Mouse (Mus musculus) G1E (cell line): Measurements from ENCODE around the gene Snx7.

Experiments
- CTCF ChIP-seq: IDR thresholded peaks from 2 replicates; pipeline ENCODE4 v1.5.1; 2012; ENCODE audit warnings: low read depth, low read length, inconsistent platforms, mixed read lengths
- GATA1 ChIP-seq: IDR thresholded peaks from 2 replicates; pipeline ENCODE4 v1.6.1; 2012; ENCODE audit warnings: borderline replicate concordance, low read length, inconsistent platforms, mixed read lengths
- GATA2 ChIP-seq: IDR thresholded peaks from 2 replicates; pipeline ENCODE4 v1.6.1; 2012; ENCODE audit warnings: low read depth, low read length, inconsistent platforms, borderline replicate concordance
- POLR2AphosphoS5 ChIP-seq: IDR thresholded peaks from 2 replicates; pipeline ENCODE4 v1.6.1; 2012; ENCODE audit warnings: low read depth, low read length, inconsistent platforms; ENCODE audit not compliant: insufficient replicate concordance
- TAL1 ChIP-seq: conservative IDR thresholded peaks from 2 replicates; pipeline ENCODE4 v1.6.1; 2012; ENCODE audit warnings: low read depth, low read length, inconsistent platforms, mixed read lengths

- TF ChIP-seq CTCF: no peak
- no peak for TF ChIP-seq GATA1
- TF ChIP-seq POLR2AphosphoS5: no peak
- no peak for TF ChIP-seq TAL1
- TF ChIP-seq GATA2: no peak
Measured at GRCm38 (mm10) chr3:117788800-117789693, 79.7 kb downstream of the Snx7 start.
